ENCODE assay signal across 14 mouse cellular contexts in genomic region chr17:48027677-48028076, GRCm38 (mm10). TPM values are rescaled to one million over a fixed set of nuclear protein-coding genes. Genes with fewer than 3 reads are reported as not detected.
DNase-seq lines count a peak whose midpoint lies in the region; ATAC-seq and TF ChIP-seq lines count a peak whose summit lies in the region.
"Had no signal": no experiment of that assay in that cellular context is flagged by ENCODE, and none has a peak within 500 bp of the region (broad histone marks: within the 10 kb centered on the region; RNA-seq: fewer than 3 reads in every experiment).

No protein-coding gene starts in this region.

- no peaks in the 10 kb centered on the region for H3K4me1 ChIP-seq in liver, adult 2 months (ENCODE audit: control insufficient read depth, insufficient read depth, low read length)
- H3K4me1 ChIP-seq in liver, embryonic 11.5 days (replicated peaks; ENCODE audit: control insufficient read depth, insufficient read depth, low read length) = peaks cover 28% of the 10 kb centered on the region
- peaks cover 68% of the 10 kb centered on the region for H3K4me1 ChIP-seq in limb, embryonic 12.5 days (replicated peaks)

- H3K27ac ChIP-seq in liver, adult 2 months (replicated peaks; ENCODE audit: insufficient read depth, low read depth, low read length) = no peak overlapping the region
- H3K27ac ChIP-seq in liver, embryonic 11.5 days (ENCODE audit: low read depth, low read length) = no peak overlapping the region
- 0 out of 2 replicates have a peak overlapping the region, but pooled peaks have one; percentile 8 for H3K27ac ChIP-seq in limb, embryonic 12.5 days
- H3K27ac ChIP-seq: hindbrain, embryonic 10.5 days; kidney, postnatal 0 days had no signal

- no peaks in the 10 kb centered on the region for H3K36me3 ChIP-seq in liver, adult 2 months (ENCODE audit: control insufficient read depth, insufficient read depth, low read length)
- H3K36me3 ChIP-seq in liver, embryonic 11.5 days (ENCODE audit: control insufficient read depth, insufficient read depth, low read length) = no peaks in the 10 kb centered on the region
- H3K36me3 ChIP-seq in limb, embryonic 12.5 days = no peaks in the 10 kb centered on the region
- H3K36me3 ChIP-seq: hindbrain, embryonic 10.5 days had no signal

- no peaks in the 10 kb centered on the region for H3K9me3 ChIP-seq in liver, embryonic 11.5 days (ENCODE audit: control insufficient read depth, low read length)
- 0 out of 2 replicates have a peak, but pooled peaks cover 3% of the 10 kb centered on the region for H3K9me3 ChIP-seq in limb, embryonic 12.5 days
- H3K9me3 ChIP-seq: hindbrain, embryonic 10.5 days had no signal

- H3K79me2 ChIP-seq in liver, adult 2 months (ENCODE audit: control insufficient read depth, insufficient read depth, low read length) = no peaks in the 10 kb centered on the region

- no peak overlapping the region for H3K4me2 ChIP-seq in liver, embryonic 11.5 days
- H3K4me2 ChIP-seq in limb, embryonic 12.5 days = no peak overlapping the region

- 33% methylated on average over 6 of the region's 6 CpGs for WGBS in liver, adult 2 months
- 76% methylated on average over 6 of the region's 6 CpGs for WGBS in liver, embryonic 11.5 days
- WGBS in limb, embryonic 12.5 days = 69% methylated on average over 6 of the region's 6 CpGs

- H3K4me3 ChIP-seq in liver, adult 2 months (ENCODE audit: insufficient read depth, low read depth, low read length) = no peak overlapping the region
- no peak overlapping the region for H3K4me3 ChIP-seq in liver, embryonic 11.5 days (ENCODE audit: low read depth, low read length)
- no peak overlapping the region for H3K4me3 ChIP-seq in limb, embryonic 12.5 days (replicated peaks)
- H3K4me3 ChIP-seq: hindbrain, embryonic 10.5 days had no signal

- no peak for TF ChIP-seq CTCF in liver, adult 2 months (IDR thresholded peaks at IDR 0.05; ENCODE audit: low read depth, low read length)

- 0 out of 2 replicates have a peak, but pooled peaks cover 6% of the 10 kb centered on the region for H3K27me3 ChIP-seq in liver, adult 2 months (ENCODE audit: control insufficient read depth, insufficient read depth, low read length)
- peaks cover 21% of the 10 kb centered on the region for H3K27me3 ChIP-seq in liver, embryonic 11.5 days (replicated peaks; ENCODE audit: control insufficient read depth, insufficient read depth, low read length)
- H3K27me3 ChIP-seq in limb, embryonic 12.5 days = peaks cover 44% of the 10 kb centered on the region

- DNase-seq in adrenal gland, postnatal 14 days = peak; percentile 55
- DNase-seq in adrenal gland, adult 18-20 months (ENCODE audit: low spot score in 2 of 2) = no peak
- DNase-seq in liver, adult 2 months (ENCODE audit: extremely low read depth, low read depth, low spot score) = peak; percentile 37
- DNase-seq in liver, embryonic 11.5 days (ENCODE audit: low spot score) = no peak
- peak; percentile 67 for DNase-seq in gastrocnemius, postnatal 10 days
- no peak for DNase-seq in right cerebral cortex, postnatal 36 days (ENCODE audit: low spot score in 2 of 2)
- DNase-seq in thymus, postnatal 0 days (ENCODE audit: low spot score) = no peak

- no peak for ATAC-seq in liver, embryonic 11.5 days (replicated peaks; ENCODE audit: low FRiP score)
- ATAC-seq in limb, embryonic 12.5 days (ENCODE audit: insufficient number of reproducible peaks, insufficient read depth, low FRiP score, low TSS enrichment, low read depth) = no peak

- TF ChIP-seq POLR2A in liver, adult 2 months (IDR thresholded peaks at IDR 0.05; ENCODE audit: extremely low read depth, insufficient read depth, low read length) = no peak

- H3K9ac ChIP-seq in liver, adult 2 months (ENCODE audit: low read depth, low read length) = no peak overlapping the region
- no peak overlapping the region for H3K9ac ChIP-seq in liver, embryonic 11.5 days (ENCODE audit: low read depth, low read length)
- no peak overlapping the region for H3K9ac ChIP-seq in limb, embryonic 12.5 days (replicated peaks)

RNA-seq across cellular contexts. Expression of gene 1700122O11Rik, which starts 10.4 kb away (rescaled TPM):
- total RNA-seq in adrenal gland, postnatal 14 days (2021) = not detected in 2 replicates
- not detected for total RNA-seq in adrenal gland, adult 18-20 months (2021)
- not detected in 2 replicates for total RNA-seq in liver, adult 2 months (2014; rRNA removed)
- not detected in 2 replicates for polyA plus RNA-seq in liver, adult 2 months (2012; rRNA removed)
- not detected in 2 replicates for polyA plus RNA-seq in liver, embryonic 11.5 days (2014; fragmentation: Nextera tagmentation; extraction: Ambion mirVana)
- total RNA-seq in gastrocnemius, postnatal 10 days (2021) = not detected
- not detected in 2 replicates for polyA plus RNA-seq in limb, embryonic 12.5 days (2016; fragmentation: Nextera tagmentation; extraction: Ambion mirVana)
- polyA plus RNA-seq in thymus, postnatal 0 days (2015; fragmentation: Nextera tagmentation; extraction: Ambion mirVana) = not detected in 2 replicates
- total RNA-seq: left cerebral cortex, postnatal 36 days; MEL; midbrain, postnatal 0 days had no signal
- polyA plus RNA-seq: hindbrain, embryonic 10.5 days; kidney, postnatal 0 days; midbrain, postnatal 0 days; urinary bladder, adult 2 months had no signal

Comparison
In these comparisons a context has a peak if more than half of its experiments do, and no peak if none do; other contexts are left out.
1. DNase-seq: peak in adrenal gland, postnatal 14 days (single experiment), liver, adult 2 months (single experiment) and gastrocnemius, postnatal 10 days (single experiment); none in adrenal gland, adult 18-20 months (0 of 2), liver, embryonic 11.5 days (single experiment), right cerebral cortex, postnatal 36 days (0 of 2) and thymus, postnatal 0 days (single experiment).